Mouse (Mus musculus) retina, postnatal 1 day (tissue): Measurements from ENCODE around the gene Sar1a.

Source experiments
- DNase-seq: peaks from one replicate; pipeline ENCODE4 v3.0.0-alpha.2; 2012

The Sar1a gene

GRCm38 (mm10) chr10:61680015-61680913 lies at the start of gene Sar1a:
Gene Sar1a (plus strand): TSS chr10:61680299.
- DNase-seq: peak; percentile 98

DNA sequence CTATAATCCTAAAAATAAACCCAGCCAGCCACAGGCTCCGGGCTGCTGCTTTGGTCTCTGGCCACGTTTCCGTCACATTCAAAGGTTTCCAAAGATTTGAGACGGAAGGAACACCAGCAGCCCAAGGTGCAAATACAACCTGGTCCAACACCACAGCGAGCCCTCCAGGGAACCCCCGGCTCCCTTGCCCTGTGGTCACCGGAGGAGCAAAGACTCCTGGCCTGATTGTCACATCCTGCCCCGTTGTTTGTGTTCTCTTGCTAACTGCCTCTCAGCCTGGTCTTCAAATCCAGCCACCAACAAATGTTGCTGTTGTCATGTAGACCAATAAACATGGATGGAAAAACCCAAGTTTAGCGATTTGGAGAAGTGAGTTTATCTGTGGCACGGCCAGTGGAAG lies 47.7 kb upstream of the Sar1a start:
- no peak for DNase-seq

DNA sequence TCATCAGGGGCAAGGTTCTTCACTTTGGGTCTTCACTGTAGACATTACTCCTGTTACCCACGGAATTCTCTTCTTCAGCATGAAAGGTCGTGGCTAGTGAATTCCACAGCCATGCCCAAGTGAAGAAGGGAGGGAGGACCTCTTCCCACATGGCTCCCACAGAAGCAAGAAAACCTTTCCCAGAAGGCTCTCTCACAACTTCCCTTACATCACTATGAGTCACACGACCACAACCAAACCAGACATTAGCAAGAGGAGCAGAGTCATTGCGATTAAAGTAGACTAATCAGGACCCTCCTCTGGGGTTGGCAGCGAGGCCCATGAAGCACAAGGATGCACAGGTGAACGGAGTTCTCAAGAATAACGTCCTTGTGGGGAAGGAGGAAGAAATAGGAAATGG lies 43.0 kb upstream of the Sar1a start:
- no peak for DNase-seq

DNA sequence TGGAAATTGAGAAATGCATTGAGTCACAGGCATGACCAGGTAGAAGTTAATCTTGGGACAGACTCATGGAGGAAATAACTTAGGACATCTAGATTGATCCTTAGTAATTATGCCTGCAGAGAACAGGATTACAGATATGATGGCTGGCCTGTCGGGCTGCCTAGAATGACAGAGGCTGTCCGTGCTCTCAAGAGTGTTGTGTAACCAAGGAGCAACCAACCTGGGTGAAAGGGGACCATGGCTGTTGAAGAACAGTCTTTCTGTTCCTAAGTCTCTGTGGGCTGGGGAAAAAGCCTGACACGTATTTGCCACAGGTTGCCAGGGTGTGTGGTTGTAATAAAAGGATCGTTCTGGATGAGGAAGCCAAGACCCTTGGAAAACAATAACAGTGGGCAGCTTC lies 39.7 kb upstream of the Sar1a start:
- no peak for DNase-seq

GRCm38 (mm10) chr10:61646557-61646956 lies 33.5 kb upstream of the Sar1a start:
- no peak for DNase-seq

- peak; percentile 94 for DNase-seq
Measured at GRCm38 (mm10) chr10:61647790-61648736, 32.0 kb upstream of the Sar1a start, which contains the start of gene Ppa1. Gene Ppa1 (plus strand): TSS chr10:61648552.

DNA sequence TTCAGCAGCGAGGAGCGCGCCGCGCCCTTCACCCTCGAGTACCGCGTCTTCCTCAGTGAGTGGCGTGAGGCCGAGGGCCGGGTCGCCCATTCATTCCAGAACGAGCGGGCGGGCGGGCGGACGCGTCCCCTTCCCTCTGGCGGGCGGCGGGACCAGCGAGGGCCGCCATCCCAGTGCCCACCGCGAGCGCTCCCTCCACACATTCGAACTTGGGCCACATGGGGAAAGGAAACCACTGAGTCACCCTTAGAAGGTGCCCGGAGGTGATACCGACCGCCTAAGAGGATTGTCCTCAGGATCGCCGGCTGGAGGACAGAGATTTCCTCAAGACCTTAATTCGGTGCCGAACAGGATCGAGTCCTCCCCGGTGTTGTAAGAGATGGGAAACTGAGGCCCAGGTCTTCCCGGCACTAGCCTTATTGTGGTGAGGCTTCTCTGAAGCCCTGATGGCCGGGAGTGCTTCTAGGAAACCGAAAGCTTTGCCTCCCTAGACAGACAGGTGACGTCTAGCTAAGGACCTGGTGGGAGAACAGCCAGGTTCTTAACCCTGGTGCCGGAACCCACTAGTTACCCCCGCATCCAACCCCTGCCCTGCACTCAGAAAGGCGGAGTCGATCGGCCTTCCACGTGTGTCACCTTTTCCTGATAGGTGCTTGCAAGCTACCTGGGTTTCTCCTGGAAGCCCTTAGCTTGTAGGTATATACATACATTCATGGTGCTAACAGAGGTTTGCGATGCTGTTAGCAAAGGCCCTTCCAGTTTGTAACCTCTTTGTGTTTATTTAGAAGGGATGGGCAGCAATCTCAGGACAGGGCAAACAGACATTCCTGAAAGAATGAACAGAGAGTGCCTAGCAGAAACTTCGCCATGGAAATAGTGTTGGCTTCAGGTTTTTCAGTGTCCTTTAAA lies 31.1 kb upstream of the Sar1a start:
- no peak for DNase-seq

- no peak for DNase-seq
Measured at GRCm38 (mm10) chr10:61654105-61654504, 26.0 kb upstream of the Sar1a start.

GRCm38 (mm10) chr10:61654691-61655090 lies 25.4 kb upstream of the Sar1a start:
- no peak for DNase-seq

DNA sequence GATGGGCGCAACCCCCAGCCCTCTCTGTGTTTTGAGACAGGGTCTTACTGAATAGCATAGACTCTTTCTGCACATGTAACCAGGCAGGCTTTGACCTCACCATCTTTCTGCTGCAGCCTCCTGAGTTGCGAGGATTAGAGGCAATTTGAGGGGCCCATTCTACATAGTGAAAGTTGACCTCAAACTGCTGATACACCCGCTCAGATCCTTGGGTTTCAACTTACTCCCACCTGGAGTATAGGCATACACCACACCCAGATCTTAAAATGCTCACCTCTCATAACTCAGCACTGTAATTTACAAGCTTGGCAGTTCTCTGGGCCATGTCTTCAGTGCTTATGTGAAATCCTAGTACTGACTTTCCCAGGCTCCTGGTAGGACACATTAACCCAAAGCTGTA lies 24.9 kb upstream of the Sar1a start:
- DNase-seq: no peak

GRCm38 (mm10) chr10:61656928-61657882 lies 22.9 kb upstream of the Sar1a start:
- DNase-seq: no peak

- peak; percentile 65 for DNase-seq
Measured at GRCm38 (mm10) chr10:61657985-61658384, 22.1 kb upstream of the Sar1a start.

GRCm38 (mm10) chr10:61661887-61662286 lies 18.2 kb upstream of the Sar1a start:
- DNase-seq: no peak

- peak; percentile 76 for DNase-seq
Measured at GRCm38 (mm10) chr10:61662391-61662988, 17.6 kb upstream of the Sar1a start.

DNA sequence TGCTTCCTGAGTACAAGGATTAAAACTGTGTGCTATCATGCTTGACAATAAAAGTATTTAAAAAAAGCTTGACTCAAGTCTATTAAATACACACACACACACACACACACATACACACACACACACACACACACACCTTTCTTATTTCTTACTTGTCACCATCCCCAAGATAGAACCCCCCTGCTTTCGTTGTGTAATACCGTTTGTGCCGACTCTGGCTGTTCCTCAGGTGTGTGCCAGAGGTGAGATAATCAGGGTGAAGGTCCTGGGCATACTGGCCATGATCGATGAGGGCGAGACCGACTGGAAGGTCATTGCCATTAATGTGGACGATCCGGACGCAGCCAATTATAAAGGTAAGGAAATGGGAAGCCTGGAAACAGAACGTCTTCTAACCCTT lies 15.0 kb upstream of the Sar1a start:
- no peak for DNase-seq

DNA sequence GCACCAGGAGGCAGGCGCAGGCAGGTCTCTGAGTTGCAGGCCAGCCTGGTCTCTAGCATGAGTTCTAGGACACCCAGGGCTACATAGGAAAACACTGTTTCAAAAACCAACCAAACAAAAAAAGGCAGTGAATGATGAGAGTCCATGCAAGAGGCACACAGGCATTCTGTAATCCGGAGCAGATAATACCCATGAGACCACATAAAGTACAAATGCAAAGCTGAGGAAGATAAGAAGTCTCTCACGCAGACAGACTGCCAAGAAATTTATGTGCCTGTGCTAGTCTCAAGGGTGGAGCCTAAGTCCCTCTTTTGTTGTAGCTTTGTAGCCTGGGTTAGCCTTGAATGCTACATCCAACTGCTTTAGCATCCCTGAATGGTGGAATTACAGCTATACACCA lies 14.4 kb upstream of the Sar1a start:
- DNase-seq: no peak

DNA sequence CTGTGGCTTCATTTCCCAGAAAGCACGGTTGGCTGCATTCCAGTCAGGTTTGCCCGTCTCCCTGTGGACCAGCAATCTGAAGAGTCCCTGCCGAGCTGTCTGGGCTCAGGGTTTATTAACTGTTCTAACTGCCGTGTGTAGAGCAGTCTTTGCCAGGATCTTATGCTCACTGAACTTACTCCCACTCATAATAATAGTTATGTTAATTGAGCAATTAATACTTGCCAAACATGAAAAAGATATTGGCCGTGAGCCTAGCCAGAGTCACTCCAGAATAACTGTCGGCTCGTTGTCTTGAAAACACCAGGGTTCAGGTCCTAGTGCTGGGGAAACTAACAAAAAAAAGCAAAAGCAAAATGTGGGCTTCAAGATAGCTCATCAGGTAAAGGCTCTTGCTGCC lies 10.8 kb upstream of the Sar1a start:
- DNase-seq: no peak

DNA sequence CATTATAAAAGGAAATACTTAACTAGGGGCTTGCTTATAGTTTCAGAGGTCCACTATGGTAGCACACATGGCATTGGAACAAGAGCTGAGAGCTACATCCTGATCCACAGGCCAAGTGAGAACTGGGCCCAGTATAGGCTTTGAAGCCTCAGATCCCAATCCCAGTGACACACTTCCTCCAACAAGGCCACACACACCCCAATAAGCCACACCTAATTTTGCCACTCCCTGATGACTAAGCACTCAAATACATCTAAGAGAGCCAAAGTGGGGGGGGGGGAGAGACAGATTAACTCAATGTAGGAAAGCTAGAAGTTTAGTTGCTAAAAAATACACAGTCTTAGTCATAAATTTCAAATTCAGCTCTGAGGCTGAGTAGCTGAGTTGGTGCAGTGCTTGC lies 10.2 kb upstream of the Sar1a start:
- no peak for DNase-seq

DNA sequence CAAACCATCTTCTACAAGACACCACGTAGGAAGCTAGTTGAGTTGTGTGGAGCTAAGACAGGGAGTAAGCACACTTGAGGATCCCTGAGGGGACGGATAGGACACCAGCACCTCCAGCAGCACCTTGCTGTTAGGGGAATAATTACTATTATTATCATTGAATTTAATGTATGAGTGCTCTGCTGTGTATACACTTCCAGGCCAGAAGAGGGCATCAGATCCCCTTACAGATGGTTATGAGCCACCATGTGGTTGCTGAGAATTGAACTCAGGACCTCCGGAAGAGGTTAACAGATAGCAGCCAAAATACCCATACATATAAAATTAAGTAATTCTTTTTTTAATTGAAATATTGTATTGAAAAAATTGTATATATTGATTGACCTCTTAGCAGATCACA lies 9.3 kb upstream of the Sar1a start:
- DNase-seq: no peak

GRCm38 (mm10) chr10:61675935-61676334 lies 4.2 kb upstream of the Sar1a start:
- no peak for DNase-seq

- DNase-seq: no peak
Measured at GRCm38 (mm10) chr10:61679545-61679944, 554 bp upstream of the Sar1a start.
